In the genomic region with DNA sequence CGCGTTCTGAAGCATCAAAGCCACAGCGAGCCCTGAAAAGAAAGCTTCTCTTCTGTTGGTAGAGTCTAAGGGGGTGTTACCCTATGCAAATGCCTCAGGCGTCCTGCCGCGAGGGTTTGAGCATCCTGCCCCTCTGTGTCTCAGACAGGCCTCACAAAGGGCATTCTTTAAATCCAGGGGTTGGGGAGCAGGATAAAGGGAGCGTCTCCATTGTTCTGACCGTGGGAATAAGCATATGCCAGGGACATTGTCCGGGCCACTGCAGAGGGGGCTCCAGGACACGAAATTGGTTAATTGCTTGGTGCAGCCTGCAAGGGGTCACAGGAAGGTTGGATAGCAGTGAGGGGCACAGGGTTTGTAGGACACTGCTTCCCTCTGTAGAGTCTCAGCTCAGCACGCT, we compare ENCODE assay signal across 8 mouse cellular contexts.
DNase-seq lines count a peak whose midpoint lies in the region; TF ChIP-seq lines count a peak whose summit lies in the region.

No protein-coding gene starts in this region.

- no peak for TF ChIP-seq CTCF in ES-Bruce4 (IDR thresholded peaks at IDR 0.05; ENCODE audit: low read depth, low read length)

- no peaks in the 10 kb centered on the region for H3K36me3 ChIP-seq in ES-Bruce4 (ENCODE audit: control insufficient read depth, insufficient read depth, low read length, poor library complexity, severe bottlenecking)
- H3K36me3 ChIP-seq in megakaryocyte, embryonic 14.5 days (replicated peaks; ENCODE audit: low read length) = no peaks in the 10 kb centered on the region

- peak; percentile 25 for DNase-seq in CD4-positive, CD25-positive, alpha-beta regulatory T cell, adult 2 months (ENCODE audit: low read depth, low spot score)
- DNase-seq in forelimb bud, embryonic 11.5 days (ENCODE audit: low read depth, low spot score) = peak; percentile 42
- DNase-seq in natural killer cell, adult 2 months (ENCODE audit: low spot score in 2 of 2) = no peak
- DNase-seq in layer of hippocampus, adult 8-10 months (ENCODE audit: low spot score in 2 of 2) = no peak
- DNase-seq in layer of hippocampus, postnatal 14 days (ENCODE audit: low spot score in 2 of 2) = no peak
- no peak for DNase-seq in ovary, adult 18-20 months (ENCODE audit: low spot score)

- no peak overlapping the region for H3K9ac ChIP-seq in ES-Bruce4 (ENCODE audit: low read depth, poor library complexity, severe bottlenecking)

- no peak overlapping the region for H3K4me3 ChIP-seq in ES-Bruce4 (ENCODE audit: low read depth, low read length)
- peak overlapping the region; percentile 62 for H3K4me3 ChIP-seq in megakaryocyte, embryonic 14.5 days (replicated peaks)

- TF ChIP-seq EP300 in ES-Bruce4 (IDR thresholded peaks at IDR 0.05; ENCODE audit: insufficient read depth, low read depth, low read length) = peak; percentile 72

- H3K27ac ChIP-seq in ES-Bruce4 (ENCODE audit: insufficient read depth, low read length) = no peak overlapping the region

- no peaks in the 10 kb centered on the region for H3K4me1 ChIP-seq in ES-Bruce4 (ENCODE audit: control insufficient read depth, insufficient read depth, low read length)
- peaks cover 11% of the 10 kb centered on the region for H3K4me1 ChIP-seq in megakaryocyte, embryonic 14.5 days

- no peaks in the 10 kb centered on the region for H3K9me3 ChIP-seq in ES-Bruce4 (replicated peaks; ENCODE audit: control insufficient read depth, insufficient read depth, low read length, poor library complexity, severe bottlenecking)
- H3K9me3 ChIP-seq in megakaryocyte, embryonic 14.5 days = peaks cover 4% of the 10 kb centered on the region

- no peaks in the 10 kb centered on the region; the same call in 1 of the 2 replicates for H3K27me3 ChIP-seq in ES-Bruce4 (ENCODE audit: control insufficient read depth, insufficient read depth, low read length, poor library complexity, severe bottlenecking)
- H3K27me3 ChIP-seq in megakaryocyte, embryonic 14.5 days (replicated peaks) = peaks cover 9% of the 10 kb centered on the region

- TF ChIP-seq POLR2A in ES-Bruce4 (IDR thresholded peaks at IDR 0.05; ENCODE audit: insufficient read depth, low read length) = no peak

Comparison
In these comparisons a context has a peak if more than half of its experiments do, and no peak if none do; other contexts are left out.
1. DNase-seq: peak in CD4-positive, CD25-positive, alpha-beta regulatory T cell, adult 2 months (single experiment) and forelimb bud, embryonic 11.5 days (single experiment); none in natural killer cell, adult 2 months (0 of 2), layer of hippocampus, adult 8-10 months (0 of 2), layer of hippocampus, postnatal 14 days (0 of 2) and ovary, adult 18-20 months (single experiment).